Mouse (Mus musculus): ENCODE data around the gene Clint1.
A peak's percentile ranks its signal among the peaks of the same experiment; 100 is the strongest.

Clint1 gene

GRCm38 (mm10) chr11:45884029-45884428, 32.2 kb downstream of the Clint1 start:
- DNase-seq (ENCODE audit: low spot score), result no peak

GRCm38 (mm10) chr11:45885606-45886230, 33.9 kb downstream of the Clint1 start:
- no peak for DNase-seq (ENCODE audit: low spot score)

GRCm38 (mm10) chr11:45886596-45886995, 34.7 kb downstream of the Clint1 start:
- DNase-seq (ENCODE audit: low spot score), result no peak

GRCm38 (mm10) chr11:45888471-45889030, 36.7 kb downstream of the Clint1 start:
- no peak for DNase-seq (ENCODE audit: low spot score)

GRCm38 (mm10) chr11:45889981-45890380, 38.1 kb downstream of the Clint1 start:
- DNase-seq (ENCODE audit: low spot score), result no peak

GRCm38 (mm10) chr11:45890423-45890822, 38.6 kb downstream of the Clint1 start:
- DNase-seq (ENCODE audit: low spot score), result no peak

GRCm38 (mm10) chr11:45892861-45893360, 41.1 kb downstream of the Clint1 start:
- no peak for DNase-seq (ENCODE audit: low spot score)

GRCm38 (mm10) chr11:45897392-45897791, 45.5 kb downstream of the Clint1 start:
- no peak for DNase-seq (ENCODE audit: low spot score)

GRCm38 (mm10) chr11:45900233-45901015, 48.6 kb downstream of the Clint1 start:
- DNase-seq (ENCODE audit: low spot score), result no peak

- DNase-seq (ENCODE audit: low spot score), result no peak
Observed at GRCm38 (mm10) chr11:45906109-45906786, 54.4 kb downstream of the Clint1 start.

- DNase-seq (ENCODE audit: low spot score), result no peak
Observed at GRCm38 (mm10) chr11:45907301-45907700, 55.5 kb downstream of the Clint1 start.

GRCm38 (mm10) chr11:45908070-45908469, 56.2 kb downstream of the Clint1 start:
- no peak for DNase-seq (ENCODE audit: low spot score)

GRCm38 (mm10) chr11:45908894-45909293, 57.0 kb downstream of the Clint1 start:
- DNase-seq (ENCODE audit: low spot score), result no peak

GRCm38 (mm10) chr11:45910701-45911100, 58.9 kb downstream of the Clint1 start:
- no peak for DNase-seq (ENCODE audit: low spot score)

GRCm38 (mm10) chr11:45916196-45916595, 64.3 kb downstream of the Clint1 start:
- DNase-seq (ENCODE audit: low spot score), result no peak

- DNase-seq (ENCODE audit: low spot score), result no peak
Observed at GRCm38 (mm10) chr11:45918018-45918417, 66.2 kb downstream of the Clint1 start.

GRCm38 (mm10) chr11:45918836-45919235, 67.0 kb downstream of the Clint1 start:
- DNase-seq (ENCODE audit: low spot score), result no peak

- no peak for DNase-seq (ENCODE audit: low spot score)
Observed at GRCm38 (mm10) chr11:45921026-45921425, 69.2 kb downstream of the Clint1 start.

- no peak for DNase-seq (ENCODE audit: low spot score)
Observed at GRCm38 (mm10) chr11:45921480-45921898, 69.6 kb downstream of the Clint1 start.

- DNase-seq (ENCODE audit: low spot score), result no peak
Observed at GRCm38 (mm10) chr11:45925436-45925835, 73.6 kb downstream of the Clint1 start.

- DNase-seq (ENCODE audit: low spot score), result peak; percentile 40
Observed at GRCm38 (mm10) chr11:45926640-45927082, 74.8 kb downstream of the Clint1 start.

- DNase-seq (ENCODE audit: low spot score), result no peak
Observed at GRCm38 (mm10) chr11:45927456-45927855, 75.6 kb downstream of the Clint1 start.
